Mouse (Mus musculus) right cerebral cortex, postnatal 14 days (tissue): ENCODE data around the gene Avpi1.
A peak's percentile ranks its signal among the peaks of the same experiment; 100 is the strongest.

Source experiments
- DNase-seq: peaks from one replicate; pipeline ENCODE4 v3.0.0; 2022

The Avpi1 gene

DNA sequence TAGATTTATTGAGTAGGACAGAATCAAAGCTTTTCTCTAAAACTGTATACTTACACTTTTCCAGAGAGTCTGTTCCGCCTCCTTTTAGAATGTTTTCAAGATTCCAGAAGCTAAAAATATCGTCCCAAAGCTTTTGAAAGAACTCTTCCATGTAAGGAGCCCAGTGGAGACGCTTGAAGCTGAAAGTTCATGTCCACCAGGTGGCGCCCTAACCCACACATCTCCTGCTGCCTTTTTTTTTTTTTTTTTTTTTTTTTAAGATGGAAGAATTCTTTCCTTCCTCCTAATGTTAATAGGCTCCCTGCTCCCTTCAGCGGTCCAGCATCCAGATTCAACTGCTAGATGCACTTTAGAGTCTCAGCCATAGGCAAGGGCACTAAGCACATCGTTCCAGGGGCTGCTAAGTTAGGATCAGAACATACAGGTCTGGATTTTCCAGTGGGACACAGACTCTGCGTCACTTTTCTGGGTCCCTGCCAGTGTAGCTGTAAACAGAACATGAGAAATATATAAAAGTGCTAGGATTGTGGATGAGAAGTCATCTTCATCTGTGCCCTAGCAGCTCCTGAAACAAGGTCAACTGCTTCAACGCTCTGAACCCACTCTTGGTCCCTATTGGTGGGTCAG, 15.8 kb upstream of the Avpi1 start:
- peak; percentile 98 for DNase-seq

DNA sequence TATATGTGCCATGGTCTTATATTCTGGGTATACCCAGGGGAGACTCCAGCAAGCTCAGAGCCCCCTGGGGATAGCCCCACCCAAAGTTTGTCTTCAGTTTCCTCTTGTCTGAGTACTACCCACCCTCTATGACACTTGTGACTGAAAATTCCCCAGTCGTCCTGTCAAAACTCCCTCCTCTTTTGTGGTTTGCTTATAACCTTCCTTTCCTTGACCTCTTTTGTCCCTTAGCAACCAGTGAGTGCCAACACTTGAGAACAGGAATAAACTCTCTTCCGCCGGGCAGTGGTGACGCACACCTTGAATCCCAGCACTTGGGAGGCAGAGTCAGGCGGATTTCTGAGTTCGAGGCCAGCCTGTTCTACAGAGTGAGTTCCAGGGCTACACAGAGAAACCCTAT, 15.2 kb upstream of the Avpi1 start:
- DNase-seq, result no peak

GRCm38 (mm10) chr19:42142757-42143156, 13.9 kb upstream of the Avpi1 start:
- DNase-seq, result no peak

DNA sequence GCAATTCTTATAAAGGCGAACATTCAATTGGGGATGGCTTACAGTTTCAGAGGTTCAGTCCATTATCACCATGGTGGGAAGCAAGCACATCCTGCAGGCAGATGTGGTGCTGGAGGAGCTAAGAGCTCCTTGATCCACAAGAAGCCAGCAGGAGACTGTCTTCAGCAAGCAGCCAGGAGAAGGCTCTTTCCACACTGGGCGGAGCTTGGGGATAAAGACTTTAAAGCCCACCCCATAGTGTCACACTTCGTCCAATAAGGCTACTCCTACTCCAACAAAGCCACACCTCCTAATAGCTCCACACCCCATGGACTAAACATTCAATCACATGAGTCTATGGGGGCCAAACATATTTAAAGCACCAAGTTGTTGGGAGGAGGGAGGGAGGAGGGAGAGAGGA, 13.1 kb upstream of the Avpi1 start:
- no peak for DNase-seq

DNA sequence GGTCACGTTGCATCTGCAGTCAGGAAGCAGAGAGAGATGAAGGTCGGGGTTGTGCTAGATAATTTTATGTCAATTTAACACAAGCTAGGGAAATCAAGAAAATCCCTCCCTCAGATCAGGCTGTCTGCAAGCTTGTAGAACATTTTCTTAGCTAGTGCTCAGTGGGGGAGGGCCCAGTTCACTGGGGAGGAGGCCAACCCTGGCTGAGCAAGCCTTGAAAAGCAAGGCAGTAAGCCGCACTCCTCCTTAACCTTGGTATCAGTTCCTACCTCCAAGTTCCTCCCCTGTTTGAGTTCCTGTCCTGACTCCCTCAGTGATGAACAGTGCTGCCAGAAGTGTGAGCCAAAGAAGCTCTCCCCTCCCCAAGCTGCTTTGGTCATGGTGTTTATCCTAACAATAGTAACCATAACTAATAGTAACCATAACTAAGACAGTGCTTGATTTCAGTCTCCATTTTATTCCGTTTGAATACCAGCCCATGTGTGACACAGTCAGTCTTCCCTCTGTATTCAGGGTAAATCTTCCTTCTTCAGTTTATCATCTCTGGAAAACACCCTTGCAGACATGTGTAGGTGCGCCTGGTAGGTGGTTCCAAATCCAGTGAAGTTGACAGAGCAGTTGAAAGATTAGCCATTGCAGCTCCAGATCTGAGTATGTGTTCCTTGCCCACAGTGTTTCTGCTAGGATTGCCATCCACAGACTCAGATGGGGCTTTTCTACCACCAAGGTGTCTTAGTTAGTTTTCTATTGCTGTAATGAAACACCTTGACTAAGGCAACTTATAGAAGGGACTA, 11.1 kb upstream of the Avpi1 start:
- no peak for DNase-seq

- no peak for DNase-seq
Measured at GRCm38 (mm10) chr19:42138517-42139285, 9.8 kb upstream of the Avpi1 start.

DNA sequence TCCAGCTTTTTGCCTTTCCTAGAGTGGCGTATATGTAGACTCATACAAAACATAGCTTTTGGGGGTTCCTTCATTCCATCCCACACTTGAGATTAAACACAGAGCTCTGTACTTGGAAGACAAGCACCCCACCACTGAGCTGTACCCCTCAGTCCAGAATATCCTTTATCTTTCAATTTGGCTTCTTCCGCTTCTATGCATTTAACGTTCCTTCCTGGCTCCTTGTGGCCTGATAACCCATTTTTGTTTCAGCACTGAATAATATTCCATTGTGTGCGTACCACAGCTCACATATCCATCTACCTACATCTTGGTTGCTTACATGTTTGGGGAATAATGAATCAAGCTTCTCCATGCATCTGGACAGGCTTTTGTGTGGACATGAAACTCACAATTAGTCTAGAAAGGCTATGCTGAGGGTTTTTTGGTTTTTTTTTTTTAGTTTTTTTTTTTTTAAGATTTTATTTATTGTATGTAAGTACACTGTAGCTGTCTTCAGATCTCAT, 8.4 kb upstream of the Avpi1 start:
- no peak for DNase-seq

DNA sequence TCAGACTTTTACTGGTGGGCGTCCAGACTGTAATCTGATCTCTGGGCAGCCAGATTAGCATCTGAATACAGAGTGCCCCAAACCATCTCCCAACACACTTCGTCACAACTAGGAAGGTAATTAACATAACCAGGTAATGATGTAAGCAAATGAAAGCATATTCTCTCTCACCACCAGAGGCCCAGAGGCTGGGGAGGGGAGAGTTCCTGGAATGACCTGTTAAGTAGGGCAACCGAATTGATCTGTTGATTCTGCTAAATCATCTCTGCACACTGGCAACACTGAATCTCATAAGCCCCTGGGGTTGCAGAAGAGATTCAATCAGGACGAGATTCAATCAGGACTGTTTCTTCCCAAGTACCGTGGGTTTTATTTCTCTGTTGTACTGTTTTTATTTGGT, 7.3 kb upstream of the Avpi1 start:
- no peak for DNase-seq

GRCm38 (mm10) chr19:42135070-42135469, 6.2 kb upstream of the Avpi1 start:
- no peak for DNase-seq

- no peak for DNase-seq
Measured at GRCm38 (mm10) chr19:42131101-42131500, 2.2 kb upstream of the Avpi1 start.

- no peak for DNase-seq
Measured at GRCm38 (mm10) chr19:42130294-42130606, 1.4 kb upstream of the Avpi1 start.

GRCm38 (mm10) chr19:42129509-42130293, 842 bp upstream of the Avpi1 start:
- DNase-seq, result no peak

DNA sequence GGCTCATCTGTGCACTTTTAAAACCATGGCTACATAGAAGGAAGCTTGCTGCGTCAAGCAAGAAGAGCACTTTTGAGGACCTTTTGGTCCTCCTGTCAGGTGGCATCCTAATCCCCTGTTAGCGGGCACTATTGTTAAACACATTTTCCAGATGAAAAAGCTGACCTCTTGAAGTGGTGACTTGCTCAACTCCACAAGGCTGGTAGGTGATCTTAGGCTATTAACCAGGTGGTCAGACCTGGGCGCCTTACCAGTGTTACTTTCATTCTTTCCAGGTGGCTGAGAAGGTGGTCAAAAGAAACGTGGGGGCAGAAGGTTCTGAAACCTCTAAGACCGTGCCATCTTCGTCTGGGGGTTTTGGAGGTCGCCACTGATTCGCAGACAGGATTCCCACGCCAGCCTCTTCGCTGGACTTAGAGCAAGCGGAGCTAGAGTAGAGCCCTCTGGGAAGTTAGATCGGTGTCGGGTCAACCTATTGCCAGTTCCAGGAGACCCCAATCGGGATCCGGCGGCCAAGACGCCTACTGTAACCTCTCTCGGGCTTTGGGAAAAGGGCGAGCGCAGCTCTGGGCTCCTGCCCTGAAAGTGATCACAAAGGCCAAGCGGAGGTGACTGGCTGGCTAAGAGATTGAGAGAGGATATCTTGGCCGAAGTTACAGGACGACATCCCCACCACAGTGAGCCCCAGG, 663 bp downstream of the Avpi1 start:
- peak; percentile 17 for DNase-seq

GRCm38 (mm10) chr19:42127024-42127423, 1.8 kb downstream of the Avpi1 start:
- DNase-seq, result no peak

DNA sequence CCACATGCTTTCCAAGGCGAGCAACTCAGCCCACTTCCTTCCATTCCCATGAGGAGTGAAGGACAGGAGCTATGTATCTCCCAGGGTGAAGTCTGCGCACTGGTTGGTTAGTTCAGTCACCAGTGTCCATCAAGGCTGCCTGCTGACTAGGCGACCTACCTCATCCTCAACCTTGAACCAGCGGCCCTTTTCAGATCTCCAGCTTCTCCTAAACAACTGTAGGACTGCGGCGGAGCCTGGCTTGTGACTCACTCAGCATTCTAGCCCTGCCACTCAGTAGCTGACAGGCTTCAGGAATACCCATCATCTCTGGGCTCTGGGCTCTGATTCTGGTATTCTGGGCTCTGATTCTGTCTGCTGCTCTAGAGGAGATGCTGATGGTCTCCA, 2.6 kb downstream of the Avpi1 start:
- DNase-seq, result no peak

- DNase-seq, result no peak
Measured at GRCm38 (mm10) chr19:42125501-42126218, 3.2 kb downstream of the Avpi1 start.

DNA sequence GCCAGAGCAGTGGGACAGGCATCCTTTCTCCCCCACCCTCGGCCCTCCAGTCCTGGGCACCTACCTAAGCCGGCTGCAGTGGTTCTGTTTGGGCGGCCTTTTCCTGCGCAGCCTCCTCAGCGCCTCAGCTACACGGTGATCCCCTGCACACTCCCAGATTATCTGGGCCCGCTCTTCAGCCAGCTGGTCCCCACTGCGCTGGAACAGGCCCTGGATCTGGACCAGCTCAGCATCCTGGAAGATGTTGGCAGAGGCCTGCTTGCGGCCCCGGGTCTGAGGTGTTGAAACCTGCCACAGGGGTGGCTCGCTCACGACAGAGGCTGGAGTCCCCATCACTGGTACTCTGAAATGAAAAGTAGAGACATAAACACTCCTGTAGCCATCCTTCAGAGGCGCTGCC, 4.2 kb downstream of the Avpi1 start:
- peak; percentile 16 for DNase-seq

DNA sequence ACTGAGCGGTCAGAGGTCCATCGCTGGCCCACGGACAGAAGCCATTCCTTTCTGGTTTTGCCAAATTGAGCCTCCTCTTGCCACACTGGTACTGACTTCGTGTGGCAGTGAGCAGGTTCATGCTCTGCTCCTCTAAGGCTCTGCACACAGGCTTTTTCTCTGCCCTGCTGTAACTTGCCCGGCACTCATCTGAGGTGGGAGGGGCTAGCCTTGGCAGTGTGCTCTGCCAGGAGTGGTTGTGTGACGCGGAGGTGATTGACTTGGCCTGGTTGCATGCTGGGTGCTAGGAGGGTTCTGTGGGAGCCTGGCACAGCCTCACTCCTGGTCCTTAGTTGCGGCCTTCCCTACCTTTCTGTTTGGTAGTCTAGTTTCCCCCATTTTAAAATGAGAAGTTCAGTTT, 8.4 kb downstream of the Avpi1 start:
- DNase-seq, result no peak

DNA sequence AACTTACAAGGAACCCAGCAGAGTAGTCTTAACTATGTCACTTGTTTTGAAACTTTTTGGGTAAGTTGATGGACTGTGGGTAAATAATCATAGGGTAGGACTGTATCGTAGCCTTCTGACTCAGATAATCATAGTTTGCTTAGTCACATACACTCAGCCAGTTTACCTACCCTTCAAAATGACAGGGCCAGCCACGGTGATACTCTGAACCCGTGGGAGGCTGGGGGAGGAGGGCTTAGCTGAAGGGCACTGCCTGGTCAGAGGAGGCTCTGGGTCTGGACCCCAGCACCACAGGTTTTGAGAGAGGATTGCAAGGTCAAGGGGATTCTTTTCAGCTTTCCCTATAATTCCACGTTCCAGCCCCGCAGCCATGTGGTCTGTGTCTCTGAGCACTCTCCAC, 10.3 kb downstream of the Avpi1 start:
- no peak for DNase-seq

DNA sequence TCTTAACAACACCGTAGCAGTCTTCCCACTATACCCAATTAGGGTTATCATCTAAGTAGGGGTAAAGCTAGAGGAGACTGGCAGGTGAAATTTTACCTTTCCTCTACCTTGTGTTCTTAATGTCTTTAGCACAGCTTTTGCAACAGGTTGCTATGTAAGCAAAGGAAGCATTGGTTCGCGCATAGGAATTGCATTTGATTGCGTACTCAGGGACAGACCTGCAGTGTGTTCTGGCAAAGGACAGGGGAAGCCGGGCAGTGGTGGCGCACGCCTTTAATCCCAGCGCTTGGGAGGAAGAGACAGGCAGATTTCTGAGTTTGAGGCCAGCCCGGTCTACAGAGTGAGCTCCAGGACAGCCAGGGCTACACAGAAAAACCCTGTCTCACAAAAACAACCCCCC, 10.7 kb downstream of the Avpi1 start:
- no peak for DNase-seq

GRCm38 (mm10) chr19:42115783-42116335, 13.0 kb downstream of the Avpi1 start:
- DNase-seq, result no peak

- no peak for DNase-seq
Measured at GRCm38 (mm10) chr19:42104681-42105080, 24.2 kb downstream of the Avpi1 start.
